Mouse (Mus musculus): Measurements from ENCODE around the gene Gm29666.

Gm29666 gene

GRCm38 (mm10) chr15:84919938-84920337 is at the start of gene Gm29666:
Gene Gm29666, minus strand, starts transcription at chr15:84920038.
- no peak for DNase-seq (ENCODE audit: low read depth, low spot score)

DNA sequence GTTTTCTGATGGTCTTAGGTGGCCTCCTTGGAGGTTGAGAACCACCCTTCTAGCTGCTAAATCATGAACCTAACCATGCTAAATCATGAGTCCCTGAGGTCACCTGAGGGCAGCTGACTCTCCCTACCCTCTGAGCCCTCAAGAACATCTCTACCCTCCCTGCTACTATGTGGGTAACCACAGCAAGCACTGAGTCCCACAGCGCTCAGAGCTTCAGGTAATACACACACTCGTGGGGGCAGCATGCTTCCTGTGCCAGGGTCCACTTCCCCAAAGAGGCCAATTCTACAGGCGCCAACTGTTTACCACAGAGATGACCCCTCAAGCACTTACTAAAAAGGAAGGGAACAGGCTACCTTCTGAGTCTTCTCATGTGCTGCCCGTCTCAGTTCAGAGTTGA is 48.7 kb upstream of the Gm29666 start:
- DNase-seq (ENCODE audit: low read depth, low spot score): no peak

DNA sequence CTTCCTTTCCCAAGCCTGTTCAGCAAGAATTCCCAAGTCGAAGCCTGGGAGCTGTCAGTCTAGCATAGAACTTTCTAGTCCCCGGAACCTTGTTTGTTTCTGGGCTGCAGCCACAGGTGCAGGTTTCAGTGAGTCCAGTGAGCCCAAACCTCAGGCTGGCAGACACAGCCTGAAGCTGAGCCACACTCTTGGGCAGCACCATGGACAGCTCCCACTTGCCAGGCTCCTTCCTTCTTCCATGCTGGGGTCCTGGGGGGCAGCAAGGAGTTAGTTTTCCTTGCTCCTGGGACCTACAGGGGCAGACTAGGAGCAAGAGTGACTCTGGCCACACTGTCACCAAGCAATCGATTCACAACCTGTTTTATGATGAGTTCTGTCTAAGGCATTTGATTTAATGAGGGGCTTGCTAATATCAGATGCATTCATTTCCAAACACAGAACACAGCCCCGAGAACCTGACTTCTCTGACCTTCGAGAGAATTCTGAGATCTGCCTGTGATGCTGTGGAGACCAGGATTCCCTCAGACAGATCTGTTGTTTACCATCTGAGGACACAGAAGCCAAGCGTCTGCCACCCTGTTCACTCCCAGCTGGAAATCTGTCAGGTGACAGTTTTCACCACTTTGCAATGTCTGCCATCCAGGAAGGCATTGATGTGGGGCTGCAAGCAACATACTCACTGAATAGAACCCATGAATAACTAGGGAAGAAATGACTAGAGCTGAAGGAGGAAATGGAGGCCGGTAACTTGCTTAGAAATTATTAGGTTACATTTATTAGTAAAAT is 45.9 kb upstream of the Gm29666 start:
- DNase-seq (ENCODE audit: low read depth, low spot score): no peak

DNA sequence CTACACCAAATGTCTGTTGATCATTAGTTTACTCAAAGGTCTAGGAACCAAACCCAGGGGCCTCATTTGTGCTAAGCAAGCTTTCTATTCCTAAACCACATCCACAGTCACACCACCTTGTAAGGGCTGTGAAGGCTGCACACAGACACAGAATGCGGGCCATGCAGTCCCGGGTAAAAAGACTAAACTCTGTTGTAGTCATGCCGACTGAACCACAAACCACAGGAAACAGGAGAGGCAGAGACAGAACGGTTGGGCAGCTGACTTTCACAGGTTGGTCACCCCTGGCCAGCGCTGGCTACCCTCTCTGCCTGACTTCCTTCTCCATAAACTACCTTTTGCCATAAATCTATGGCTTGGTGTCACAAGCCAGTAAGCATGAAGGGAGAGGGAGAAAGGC is 44.9 kb upstream of the Gm29666 start:
- DNase-seq (ENCODE audit: low read depth, low spot score): no peak

- DNase-seq (ENCODE audit: low read depth, low spot score): no peak
These were observed 42.7 kb upstream of the Gm29666 start for GRCm38 (mm10) chr15:84962518-84962917.

DNA sequence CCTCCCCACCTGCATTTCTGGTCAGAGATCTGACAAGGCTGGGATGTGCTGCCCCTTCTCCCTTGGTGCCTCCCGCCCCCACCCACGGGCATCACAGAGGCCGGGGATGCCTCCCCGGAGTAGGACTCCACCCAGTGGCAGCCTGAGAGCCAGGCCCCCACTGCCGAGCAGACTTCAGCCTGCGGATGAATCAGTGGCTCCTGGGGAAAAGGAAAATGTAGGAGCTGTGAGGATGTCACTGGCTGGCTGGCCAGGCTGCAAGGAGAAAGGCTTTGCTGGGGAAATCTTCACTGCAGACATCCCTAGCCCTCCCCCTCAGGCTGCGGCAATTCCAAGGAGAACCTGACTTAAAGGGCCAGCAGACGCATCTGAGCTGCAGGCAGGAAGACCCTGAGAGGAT is 40.9 kb upstream of the Gm29666 start:
- no peak for DNase-seq (ENCODE audit: low read depth, low spot score)

- no peak for DNase-seq (ENCODE audit: low read depth, low spot score)
These were observed 40.1 kb upstream of the Gm29666 start for GRCm38 (mm10) chr15:84959891-84960290.

DNA sequence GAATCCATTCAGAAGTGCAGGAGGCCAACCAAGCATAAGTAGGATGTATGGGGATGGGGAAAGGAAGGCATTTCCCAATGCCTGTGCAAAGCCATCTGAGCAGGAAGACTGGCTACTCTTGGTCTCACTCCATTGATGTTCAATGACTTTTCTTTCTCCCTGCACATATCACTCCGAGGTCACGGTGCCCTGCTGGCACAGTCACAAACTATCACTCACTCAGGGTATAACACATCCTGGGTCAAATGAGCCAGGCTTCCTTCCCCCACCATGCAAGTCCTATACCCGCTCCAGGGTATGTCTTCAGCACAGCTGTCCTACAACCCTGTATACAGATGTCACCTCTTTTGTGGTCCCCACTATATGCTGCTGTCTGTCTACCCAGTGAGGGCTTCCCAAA is 38.5 kb upstream of the Gm29666 start:
- no peak for DNase-seq (ENCODE audit: low read depth, low spot score)

GRCm38 (mm10) chr15:84957851-84958250 is 38.0 kb upstream of the Gm29666 start:
- DNase-seq (ENCODE audit: low read depth, low spot score): no peak

GRCm38 (mm10) chr15:84953259-84953658 is 33.4 kb upstream of the Gm29666 start:
- DNase-seq (ENCODE audit: low read depth, low spot score): no peak

GRCm38 (mm10) chr15:84950053-84950452 is 30.2 kb upstream of the Gm29666 start:
- DNase-seq (ENCODE audit: low read depth, low spot score): no peak

- DNase-seq (ENCODE audit: low read depth, low spot score): no peak
These were observed 29.2 kb upstream of the Gm29666 start for GRCm38 (mm10) chr15:84948990-84949389.

GRCm38 (mm10) chr15:84944319-84944718 is 24.5 kb upstream of the Gm29666 start:
- no peak for DNase-seq (ENCODE audit: low read depth, low spot score)

GRCm38 (mm10) chr15:84942647-84943285 is 22.9 kb upstream of the Gm29666 start:
- DNase-seq (ENCODE audit: low read depth, low spot score): no peak

GRCm38 (mm10) chr15:84940102-84940501 is 20.3 kb upstream of the Gm29666 start:
- DNase-seq (ENCODE audit: low read depth, low spot score): no peak

GRCm38 (mm10) chr15:84934901-84935300 is 15.1 kb upstream of the Gm29666 start:
- no peak for DNase-seq (ENCODE audit: low read depth, low spot score)

DNA sequence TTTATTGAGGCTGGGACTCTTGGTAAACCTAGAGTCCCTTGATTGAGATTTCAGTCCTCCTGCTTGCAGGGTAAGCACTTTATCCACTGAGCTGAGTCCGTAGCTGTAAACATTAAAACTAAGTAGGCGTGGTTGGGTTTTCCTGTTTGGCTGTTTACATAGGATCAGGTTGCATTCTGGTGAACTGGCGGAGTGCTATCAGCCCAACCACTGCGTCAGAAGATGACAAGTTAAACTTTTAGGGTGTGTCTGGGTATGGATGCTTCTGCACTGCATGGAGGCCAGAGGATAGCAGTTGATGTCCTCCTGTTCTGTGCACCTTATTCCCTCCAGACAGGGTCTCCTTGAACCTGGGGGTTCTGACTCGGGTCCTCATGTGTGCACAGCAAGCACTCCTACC is 12.5 kb upstream of the Gm29666 start:
- DNase-seq (ENCODE audit: low read depth, low spot score): no peak

- no peak for DNase-seq (ENCODE audit: low read depth, low spot score)
These were observed 5.7 kb upstream of the Gm29666 start for GRCm38 (mm10) chr15:84925495-84926018.

GRCm38 (mm10) chr15:84924781-84925315 is 5.0 kb upstream of the Gm29666 start:
- DNase-seq (ENCODE audit: low read depth, low spot score): peak; percentile 70

DNA sequence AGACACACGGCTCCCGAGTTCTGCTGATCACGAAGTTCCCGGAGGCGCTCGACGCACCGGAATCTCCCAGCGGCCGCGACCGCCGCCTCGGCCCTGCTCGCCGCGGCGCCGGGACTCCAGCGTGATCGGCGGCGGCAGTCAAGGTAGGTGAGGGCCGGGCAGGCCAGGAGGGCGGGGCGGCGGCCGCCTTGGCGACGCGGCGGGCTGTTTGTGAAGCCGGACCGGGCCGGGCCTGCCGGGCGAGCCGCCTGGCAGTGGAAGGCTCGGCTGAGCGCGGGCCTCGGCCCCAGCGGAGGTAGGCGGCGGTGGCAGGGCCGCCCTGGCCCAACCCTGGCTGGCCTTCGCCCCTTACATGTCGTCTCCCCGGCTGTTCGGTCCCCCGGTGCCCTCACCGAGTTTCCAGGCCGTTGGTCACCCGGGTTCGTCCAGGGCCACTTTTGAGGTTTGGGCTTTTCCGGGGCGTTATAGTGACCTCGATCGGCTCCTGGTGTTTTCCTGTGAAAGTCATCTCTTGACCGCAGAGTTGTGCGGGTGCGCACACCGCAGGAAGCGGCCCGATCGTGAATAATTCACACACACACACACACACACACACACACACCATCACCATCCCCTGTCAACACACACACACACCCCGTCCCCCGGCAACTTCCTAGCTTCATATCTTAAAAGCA is 3.8 kb upstream of the Gm29666 start:
- DNase-seq (ENCODE audit: low read depth, low spot score): no peak

GRCm38 (mm10) chr15:84922884-84923507 is 3.2 kb upstream of the Gm29666 start, which contains the start of gene Nup50:
Gene Nup50, plus strand, starts transcription at chr15:84923411.
- peak; percentile 99 for DNase-seq (ENCODE audit: low read depth, low spot score)

DNA sequence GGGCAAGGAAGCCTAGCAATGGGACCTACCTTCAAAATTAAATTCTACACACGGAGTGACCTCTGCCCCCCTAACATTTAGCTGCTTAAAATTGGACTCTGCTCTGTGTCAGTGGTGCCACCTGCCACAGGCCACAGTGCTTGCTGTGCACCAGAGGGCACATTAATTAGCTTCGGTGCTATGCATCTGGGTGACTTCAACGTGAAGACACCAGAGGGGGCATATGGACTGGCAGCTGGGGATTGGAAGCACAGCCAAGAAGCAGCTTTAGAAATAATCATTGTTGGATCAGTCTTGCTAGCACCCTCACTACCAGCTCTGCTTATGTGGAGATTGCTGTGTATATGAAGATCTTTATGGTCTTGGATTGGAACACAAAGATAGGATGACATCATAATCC is 6.6 kb downstream of the Gm29666 start:
- DNase-seq (ENCODE audit: low read depth, low spot score): no peak

Data from c-Kit-negative CD71-positive TER-119-positive erythroid progenitor cells, embryonic 14.5 days (primary cell).